Mouse (Mus musculus) embryonic fibroblast, embryonic 13.5 days (primary cell): ENCODE results near the gene Vps16.

Experiments
- CTCF ChIP-seq: IDR thresholded peaks from 2 replicates; pipeline ENCODE4 v1.5.1; 2011; ENCODE audit warnings: mild to moderate bottlenecking, control low read depth, low read length, moderate library complexity, borderline replicate concordance; ENCODE audit not compliant: insufficient read depth
- POLR2A ChIP-seq: IDR thresholded peaks from 2 replicates; pipeline ENCODE4 v1.6.1; 2011; ENCODE audit warnings: low read depth, mild to moderate bottlenecking, control low read depth, low read length, moderate library complexity

DNA sequence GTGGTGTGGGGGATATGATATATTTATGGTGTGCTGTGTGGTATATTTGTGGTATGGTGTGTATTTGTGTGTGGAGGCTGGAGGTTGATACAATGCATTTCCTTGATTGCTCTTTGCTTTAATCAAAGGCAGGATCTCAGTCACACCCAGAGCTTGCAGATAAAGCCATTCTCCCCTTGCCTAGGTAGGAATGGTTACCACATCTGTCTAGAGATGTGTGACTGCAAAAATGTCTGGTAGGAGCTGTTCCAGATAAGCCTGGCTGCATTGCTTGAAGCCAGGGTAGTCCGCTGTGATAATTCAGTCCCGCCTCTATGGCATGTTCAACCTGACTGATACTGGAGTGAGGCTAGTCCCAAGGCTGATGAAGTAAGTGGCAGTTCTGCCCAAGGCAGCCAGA lies 45.8 kb downstream of the Vps16 start:
- TF ChIP-seq POLR2A (no peak), CTCF (no peak)
